Mouse (Mus musculus): ENCODE data around the gene Calr. TPM values are rescaled to one million over a fixed set of nuclear protein-coding genes. Genes with fewer than 3 reads are reported as not detected.
"Not testable (repeated sequence)": the region's sequence is repeated elsewhere in the genome, so short reads cannot be mapped to it uniquely, and the experiment has no call there.

Gene Calr
- polyA plus RNA-seq, 1 experiment from 2014 or later, result 318 TPM

DNA sequence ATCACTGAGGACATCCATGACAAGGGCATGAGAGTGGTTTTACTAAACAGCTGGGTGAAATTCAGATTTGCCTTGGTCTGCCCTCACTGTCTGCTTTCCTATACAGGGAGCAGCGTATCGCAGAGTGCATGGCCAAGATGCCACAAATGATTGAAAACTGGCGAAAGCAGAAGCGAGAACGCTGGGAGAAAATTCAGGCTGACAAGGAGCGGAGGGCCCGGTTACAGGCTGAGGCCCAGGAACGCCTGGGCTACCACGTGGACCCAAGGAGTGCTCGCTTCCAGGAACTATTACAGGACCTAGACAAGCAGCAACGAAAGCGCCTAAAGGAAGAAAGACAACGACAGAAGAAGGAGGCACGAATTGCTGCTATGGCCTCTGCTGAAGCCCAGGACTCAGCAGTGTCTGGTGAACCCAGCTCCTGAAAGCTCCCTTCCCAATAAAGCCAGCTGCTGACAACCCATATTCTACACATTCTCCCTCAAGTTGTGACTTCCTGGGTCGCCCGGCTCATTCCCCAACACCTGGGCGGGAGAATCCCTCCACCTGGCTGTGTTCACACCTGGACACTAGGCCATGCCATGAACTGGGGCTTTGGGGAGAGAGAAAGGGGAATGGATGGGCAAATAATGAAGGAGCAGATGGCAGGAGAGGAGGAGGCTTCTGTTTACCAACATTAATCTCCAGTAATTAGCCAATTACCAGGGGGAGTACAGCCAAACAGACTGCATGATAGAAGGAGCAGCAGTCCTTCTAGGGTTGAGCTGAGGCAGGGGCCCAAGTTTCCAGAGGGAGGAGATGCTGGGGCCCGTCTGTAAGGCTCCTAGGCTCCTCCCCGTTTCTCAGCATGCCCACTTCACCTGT, 12.5 kb downstream of the Calr start:
- DNase-seq (ENCODE audit: low spot score) (no peak), ATAC-seq (no peak)
- Histone ChIP-seq H3K27ac (ENCODE audit: low read length) (no peak overlapping the region), H3K27me3 (replicated peaks; ENCODE audit: insufficient read depth, low read length) (no peaks in the 10 kb centered on the region), H3K9ac (replicated peaks; ENCODE audit: low read depth) (no peak overlapping the region), H3K4me2 (replicated peaks; ENCODE audit: low read depth, low read length) (no peak overlapping the region), H3K9me3 (ENCODE audit: low read length) (no peaks in the 10 kb centered on the region), H3K4me1 (ENCODE audit: insufficient read depth, low read depth, low read length) (peaks cover 4% of the 10 kb centered on the region; the same call in 1 of the 2 replicates), H3K4me3 (ENCODE audit: low read depth, low read length) (no peak overlapping the region), H3K36me3 (ENCODE audit: insufficient read depth, low read length) (peaks cover 22% of the 10 kb centered on the region)
- 84% methylated on average over 19 of the region's 19 CpGs for WGBS
- TF ChIP-seq EP300 (IDR thresholded peaks at IDR 0.05), result no peak
- no peak for TF ChIP-seq CTCF (IDR thresholded peaks at IDR 0.05)

DNA sequence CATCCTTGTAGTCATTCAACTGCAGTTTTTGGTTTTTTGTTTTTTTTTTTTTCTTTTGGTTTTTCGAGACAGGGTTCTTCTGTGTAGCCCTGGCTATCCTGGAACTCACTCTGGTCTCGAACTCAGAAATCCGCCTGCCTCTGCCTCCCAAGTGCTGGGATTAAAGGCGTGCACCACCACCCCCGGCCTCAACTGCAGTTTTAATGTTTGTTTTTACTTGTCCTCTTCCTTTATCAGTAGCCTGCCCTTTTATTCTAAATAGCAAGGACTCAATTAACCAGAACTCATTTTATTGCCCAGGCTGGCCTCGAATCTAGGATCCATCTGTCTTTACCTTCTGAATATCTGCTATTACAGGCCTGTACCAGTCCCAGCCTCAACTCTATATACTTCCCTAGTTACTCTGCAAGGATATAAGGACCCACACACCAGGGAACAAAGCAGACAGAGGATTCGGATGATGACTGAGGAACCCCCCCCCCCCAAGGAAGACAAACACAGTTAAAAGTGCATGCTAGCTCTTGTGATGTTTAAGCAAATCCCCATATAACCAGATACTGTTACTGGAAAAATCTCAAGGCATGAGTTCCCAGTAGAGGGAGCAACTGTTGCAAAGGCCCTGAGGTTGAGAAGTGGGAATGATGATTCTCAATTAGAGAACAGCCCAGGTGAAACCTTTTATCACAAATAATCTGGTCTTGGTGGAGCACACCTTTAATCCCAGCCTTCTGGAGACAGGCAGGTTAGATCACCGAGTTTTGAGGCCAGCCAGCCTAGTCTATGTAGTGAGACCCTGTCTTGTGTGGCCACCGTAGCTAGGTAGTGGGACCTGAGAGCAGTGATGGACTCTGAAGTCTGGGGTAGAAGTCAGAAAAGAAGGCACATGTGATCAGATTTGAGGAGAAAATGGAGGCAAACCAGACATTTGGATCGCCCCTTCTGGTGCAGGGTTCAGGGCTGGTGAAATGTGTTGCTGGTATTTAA, 13.7 kb downstream of the Calr start:
- DNase-seq (ENCODE audit: low spot score) (no peak), ATAC-seq (no peak)
- peaks cover 22% of the 10 kb centered on the region for H3K36me3 ChIP-seq (ENCODE audit: insufficient read depth, low read length)
- TF ChIP-seq EP300 (IDR thresholded peaks at IDR 0.05), result no peak
- peak; percentile 36 for TF ChIP-seq CTCF (IDR thresholded peaks at IDR 0.05)
- H3K4me3 ChIP-seq (ENCODE audit: low read depth, low read length), result peak overlapping the region; percentile 90
- WGBS, result 47% methylated on average over 10 of the region's 10 CpGs
- H3K9me3 ChIP-seq (ENCODE audit: low read length), result no peaks in the 10 kb centered on the region
- peak overlapping the region; percentile 93 for H3K4me2 ChIP-seq (replicated peaks; ENCODE audit: low read depth, low read length)
- H3K27ac ChIP-seq (ENCODE audit: low read length), result no peak overlapping the region
- H3K9ac ChIP-seq (replicated peaks; ENCODE audit: low read depth), result peak overlapping the region; percentile 88; the same call in 1 of the 2 replicates
- H3K4me1 ChIP-seq (ENCODE audit: insufficient read depth, low read depth, low read length), result peaks cover 4% of the 10 kb centered on the region; the same call in 1 of the 2 replicates
- H3K27me3 ChIP-seq (replicated peaks; ENCODE audit: insufficient read depth, low read length), result no peaks in the 10 kb centered on the region

DNA sequence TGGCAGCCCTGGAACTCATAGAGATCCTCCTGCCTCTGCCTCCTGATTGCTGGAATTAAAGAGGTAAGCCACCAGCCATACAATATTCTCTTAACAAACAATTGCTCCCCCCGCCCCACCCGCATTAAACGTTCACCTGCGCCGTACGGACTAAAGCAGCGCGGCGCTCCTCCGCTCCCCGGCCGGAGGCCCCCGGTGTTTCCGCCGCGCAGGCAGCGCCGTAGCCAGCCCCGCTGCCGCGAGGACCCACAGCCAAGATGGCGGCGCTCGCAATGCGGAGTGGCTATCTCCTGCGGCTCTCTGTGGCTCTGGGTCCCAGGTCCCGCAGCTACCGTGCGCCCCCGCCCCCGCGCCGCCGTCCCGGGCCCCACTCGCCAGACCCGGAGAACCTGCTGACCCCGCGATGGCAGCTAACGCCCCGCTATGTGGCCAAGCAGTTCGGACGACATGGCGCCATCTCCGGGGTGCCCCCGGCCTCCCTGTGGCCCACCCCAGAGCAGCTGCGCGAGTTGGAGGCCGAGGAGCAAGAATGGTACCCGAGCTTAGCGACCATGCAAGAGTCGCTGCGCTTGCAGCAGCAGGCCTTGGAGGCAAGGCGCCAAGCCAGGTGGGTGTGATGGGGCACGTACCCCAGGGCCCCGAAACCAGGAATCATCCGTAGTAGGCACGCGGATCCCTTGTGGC, 14.6 kb downstream of the Calr start:
- peaks cover 4% of the 10 kb centered on the region; the same call in 1 of the 2 replicates for H3K4me1 ChIP-seq (ENCODE audit: insufficient read depth, low read depth, low read length)
- peak overlapping the region; percentile 90 for H3K4me3 ChIP-seq (ENCODE audit: low read depth, low read length)
- peak overlapping the region; percentile 93 for H3K4me2 ChIP-seq (replicated peaks; ENCODE audit: low read depth, low read length)
- peak overlapping the region; percentile 87 for H3K27ac ChIP-seq (ENCODE audit: low read length)
- DNase-seq (ENCODE audit: low spot score) (peak; percentile 71), ATAC-seq (peak; percentile 84)
- H3K27me3 ChIP-seq (replicated peaks; ENCODE audit: insufficient read depth, low read length), result no peaks in the 10 kb centered on the region
- peak overlapping the region; percentile 88 for H3K9ac ChIP-seq (replicated peaks; ENCODE audit: low read depth)
- H3K36me3 ChIP-seq (ENCODE audit: insufficient read depth, low read length), result peaks cover 22% of the 10 kb centered on the region
- under 1% methylated on average over 57 of the region's 59 CpGs for WGBS
- TF ChIP-seq CTCF (IDR thresholded peaks at IDR 0.05), result no peak
- no peak for TF ChIP-seq EP300 (IDR thresholded peaks at IDR 0.05)
- H3K9me3 ChIP-seq (ENCODE audit: low read length), result no peaks in the 10 kb centered on the region

DNA sequence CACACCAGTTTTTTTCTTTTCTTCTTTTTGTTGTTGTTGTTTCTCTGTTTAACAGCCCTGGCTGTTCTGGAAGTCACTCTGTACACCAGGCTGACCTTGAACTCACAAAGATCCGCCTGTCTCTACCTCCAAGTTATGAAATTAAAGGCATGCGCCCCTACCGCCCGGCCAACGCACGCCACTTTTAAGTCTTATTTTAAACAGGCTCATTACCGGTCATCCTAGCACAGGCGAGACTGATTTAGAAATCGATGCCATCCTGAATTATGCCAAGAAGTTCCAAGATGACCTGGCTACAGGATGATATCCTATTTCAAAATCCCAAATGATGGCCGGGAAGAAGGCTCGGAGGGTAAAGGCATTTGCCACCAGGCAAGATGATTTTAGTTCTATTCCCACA, 15.2 kb downstream of the Calr start, which contains the start of gene Gadd45gip1:
Gene Gadd45gip1, plus strand, starts transcription at position 33 of the 400 bp plus-strand sequence.
- WGBS, result 62% methylated on average over 11 of the region's 11 CpGs
- peak; percentile 34; the same call in 1 of the 2 replicates for ATAC-seq

DNA sequence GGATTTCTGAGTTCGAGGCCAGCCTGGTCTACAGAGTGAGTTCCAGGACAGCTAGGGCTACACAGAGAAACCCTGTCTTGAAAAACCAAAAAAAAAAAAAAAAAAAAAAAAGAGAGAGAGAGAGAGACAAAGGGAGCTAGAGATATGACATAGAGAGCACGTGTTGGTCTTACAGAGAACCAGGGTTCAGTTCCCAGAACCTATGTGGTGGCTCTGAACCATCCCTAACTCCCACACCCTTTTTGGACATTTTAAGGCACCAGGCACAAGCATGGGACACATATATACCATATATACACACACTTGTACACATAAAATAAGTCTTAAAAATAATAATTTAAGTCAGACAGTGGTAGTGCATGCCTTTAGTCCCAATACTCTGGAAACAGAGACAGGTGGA, 20.2 kb downstream of the Calr start:
- H3K36me3 ChIP-seq (ENCODE audit: insufficient read depth, low read length); DNase-seq (ENCODE audit: low spot score); H3K9me3 ChIP-seq (ENCODE audit: low read length); H3K9ac ChIP-seq (replicated peaks; ENCODE audit: low read depth); H3K4me2 ChIP-seq (replicated peaks; ENCODE audit: low read depth, low read length); H3K4me1 ChIP-seq (ENCODE audit: insufficient read depth, low read depth, low read length); H3K4me3 ChIP-seq (ENCODE audit: low read depth, low read length); ATAC-seq; H3K27ac ChIP-seq (ENCODE audit: low read length); H3K27me3 ChIP-seq (replicated peaks; ENCODE audit: insufficient read depth, low read length): not testable (repeated sequence)
- 86% methylated on average over 2 of the region's 2 CpGs for whole genome bisulfite sequencing

More for the DNA sequence above, 15.2 kb downstream of the Calr start, which contains the start of gene Gadd45gip1:
- Histone ChIP-seq H3K4me2 (replicated peaks; ENCODE audit: low read depth, low read length) (peak within 1 kb of the TSS; percentile 93), H3K9ac (replicated peaks; ENCODE audit: low read depth) (peak within 1 kb of the TSS; percentile 88), H3K36me3 (ENCODE audit: insufficient read depth, low read length) (peaks cover 17% of the 10 kb centered on the region), H3K9me3 (ENCODE audit: low read length) (no peaks in the 10 kb centered on the region), H3K27me3 (replicated peaks; ENCODE audit: insufficient read depth, low read length) (no peaks in the 10 kb centered on the region), H3K4me3 (ENCODE audit: low read depth, low read length) (peak within 1 kb of the TSS; percentile 90), H3K4me1 (ENCODE audit: insufficient read depth, low read depth, low read length) (peaks cover 4% of the 10 kb centered on the region; the same call in 1 of the 2 replicates), H3K27ac (ENCODE audit: low read length) (peak within 1 kb of the TSS; percentile 87)
- DNase-seq (ENCODE audit: low spot score), result no peak
- TF ChIP-seq CTCF (IDR thresholded peaks at IDR 0.05) (peak; percentile 29), EP300 (IDR thresholded peaks at IDR 0.05) (0 out of 2 replicates have a peak, but pooled peaks have one; percentile 17)
